Comparison of ENCODE assay signal across 8 mouse cellular contexts in the genomic region with DNA sequence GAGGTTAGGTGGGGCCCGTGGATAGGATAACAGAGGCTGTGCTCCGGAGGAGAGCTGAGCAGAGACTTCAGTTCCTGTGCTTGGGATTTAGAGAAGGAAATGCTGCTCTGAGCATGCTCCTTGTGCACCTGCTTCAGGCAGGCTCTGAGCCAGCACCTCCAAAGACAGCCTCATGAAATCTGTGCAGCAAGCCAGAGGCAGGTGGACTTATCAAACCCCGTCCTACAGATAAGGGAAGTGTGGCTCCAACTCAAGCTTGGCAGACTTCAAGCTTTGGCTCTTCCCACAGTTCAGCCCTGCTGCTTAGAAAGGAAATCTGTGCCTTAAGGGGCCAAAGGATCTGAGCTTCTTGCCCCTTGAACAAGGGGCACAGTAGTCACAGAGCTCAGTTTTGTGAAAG. TPM values are rescaled to one million over a fixed set of nuclear protein-coding genes. Genes with fewer than 3 reads are reported as not detected.
DNase-seq lines count a peak whose midpoint lies in the region; ATAC-seq and TF ChIP-seq lines count a peak whose summit lies in the region.
"Had no signal": no experiment of that assay in that cellular context is flagged by ENCODE, and none has a peak within 500 bp of the region (broad histone marks: within the 10 kb centered on the region; RNA-seq: fewer than 3 reads in every experiment).

No protein-coding gene starts in this region.

- H3K36me3 ChIP-seq in lung, embryonic 16.5 days (ENCODE audit: control insufficient read depth, insufficient read depth, low read length), result no peaks in the 10 kb centered on the region
- H3K36me3 ChIP-seq in embryonic facial prominence, embryonic 12.5 days, result peaks cover 5% of the 10 kb centered on the region; the same call in 1 of the 2 replicates
- 0 out of 2 replicates have a peak, but pooled peaks cover 4% of the 10 kb centered on the region for H3K36me3 ChIP-seq in hindbrain, embryonic 15.5 days
- H3K36me3 ChIP-seq in small intestine, adult 2 months (ENCODE audit: control insufficient read depth, insufficient read depth, low read length), result no peaks in the 10 kb centered on the region
- H3K36me3 ChIP-seq: liver, embryonic 15.5 days had no signal

- TF ChIP-seq POLR2A in small intestine, adult 2 months (IDR thresholded peaks at IDR 0.05; ENCODE audit: low read depth, low read length), result no peak

- H3K4me1 ChIP-seq in lung, embryonic 16.5 days (replicated peaks; ENCODE audit: control insufficient read depth, insufficient read depth, low read length), result peaks cover 52% of the 10 kb centered on the region
- peaks cover 74% of the 10 kb centered on the region for H3K4me1 ChIP-seq in embryonic facial prominence, embryonic 12.5 days
- peaks cover 72% of the 10 kb centered on the region for H3K4me1 ChIP-seq in hindbrain, embryonic 15.5 days (replicated peaks)
- peaks cover 39% of the 10 kb centered on the region for H3K4me1 ChIP-seq in small intestine, adult 2 months (ENCODE audit: control insufficient read depth, insufficient read depth, insufficient read length, low read length)

- WGBS in lung, embryonic 16.5 days, result 31% methylated on average over 3 of the region's 3 CpGs
- 41% methylated on average over 3 of the region's 3 CpGs for WGBS in embryonic facial prominence, embryonic 12.5 days
- 38% methylated on average over 3 of the region's 3 CpGs for WGBS in hindbrain, embryonic 15.5 days
- whole genome bisulfite sequencing in small intestine, adult 2 months, result 12% methylated on average over 3 of the region's 3 CpGs

- no peaks in the 10 kb centered on the region for H3K27me3 ChIP-seq in lung, embryonic 16.5 days (ENCODE audit: control insufficient read depth, insufficient read depth, low read depth, low read length)
- no peaks in the 10 kb centered on the region for H3K27me3 ChIP-seq in embryonic facial prominence, embryonic 12.5 days
- no peaks in the 10 kb centered on the region for H3K27me3 ChIP-seq in hindbrain, embryonic 15.5 days
- H3K27me3 ChIP-seq in small intestine, adult 2 months (ENCODE audit: control insufficient read depth, insufficient read depth, low read length), result no peaks in the 10 kb centered on the region

- DNase-seq in lung, postnatal 14 days, result no peak
- DNase-seq in layer of hippocampus, postnatal 10 days (ENCODE audit: low spot score in 2 of 2), result no peak
- DNase-seq in left cerebral cortex, adult 9 months (ENCODE audit: low spot score in 2 of 2), result no peak

- no peak overlapping the region for H3K4me2 ChIP-seq in lung, embryonic 16.5 days (ENCODE audit: low read depth, low read length)
- H3K4me2 ChIP-seq in embryonic facial prominence, embryonic 12.5 days (replicated peaks), result peak overlapping the region; percentile 18; the same call in 1 of the 2 replicates
- H3K4me2 ChIP-seq in hindbrain, embryonic 15.5 days, result peak overlapping the region; percentile 33; the same call in 1 of the 2 replicates
- H3K4me2 ChIP-seq: liver, embryonic 15.5 days had no signal

- H3K4me3 ChIP-seq in lung, embryonic 16.5 days (ENCODE audit: low read length), result no peak overlapping the region
- H3K4me3 ChIP-seq in embryonic facial prominence, embryonic 12.5 days, result no peak overlapping the region
- no peak overlapping the region for H3K4me3 ChIP-seq in hindbrain, embryonic 15.5 days
- H3K4me3 ChIP-seq in small intestine, adult 2 months (ENCODE audit: low read depth, low read length), result no peak overlapping the region
- H3K4me3 ChIP-seq: liver, embryonic 15.5 days had no signal

- TF ChIP-seq CTCF in small intestine, adult 2 months (IDR thresholded peaks at IDR 0.05; ENCODE audit: extremely low read depth, insufficient read length, insufficient replicate concordance, low read depth, low read length), result no peak

- H3K9ac ChIP-seq in lung, embryonic 16.5 days (ENCODE audit: low read length), result no peak overlapping the region
- H3K9ac ChIP-seq in embryonic facial prominence, embryonic 12.5 days, result no peak overlapping the region
- no peak overlapping the region for H3K9ac ChIP-seq in hindbrain, embryonic 15.5 days
- H3K9ac ChIP-seq: liver, embryonic 15.5 days had no signal

- no peak for ATAC-seq in lung, embryonic 16.5 days (ENCODE audit: low read depth)
- no peak for ATAC-seq in embryonic facial prominence, embryonic 12.5 days (ENCODE audit: insufficient number of reproducible peaks, insufficient read depth, low FRiP score, low TSS enrichment)
- no peak for ATAC-seq in hindbrain, embryonic 15.5 days (ENCODE audit: low FRiP score, low read depth)

- peak overlapping the region; percentile 50 for H3K27ac ChIP-seq in lung, embryonic 16.5 days (ENCODE audit: low read length)
- peak overlapping the region; percentile 41; the same call in 1 of the 2 replicates for H3K27ac ChIP-seq in embryonic facial prominence, embryonic 12.5 days
- peak overlapping the region; percentile 46; the same call in 1 of the 2 replicates for H3K27ac ChIP-seq in hindbrain, embryonic 15.5 days (replicated peaks)
- peak overlapping the region; percentile 30 for H3K27ac ChIP-seq in small intestine, adult 2 months (ENCODE audit: insufficient read depth, low read depth, low read length)
- H3K27ac ChIP-seq: liver, embryonic 15.5 days had no signal

- H3K9me3 ChIP-seq in lung, embryonic 16.5 days (ENCODE audit: control insufficient read depth, low read length), result no peaks in the 10 kb centered on the region
- no peaks in the 10 kb centered on the region for H3K9me3 ChIP-seq in embryonic facial prominence, embryonic 12.5 days
- H3K9me3 ChIP-seq in hindbrain, embryonic 15.5 days, result no peaks in the 10 kb centered on the region
- H3K9me3 ChIP-seq: liver, embryonic 15.5 days had no signal

RNA-seq across cellular contexts. Expression of a gene that starts 48.3 kb away (rescaled TPM):
- 371 and 400 TPM in 2 replicates for polyA plus RNA-seq in lung, embryonic 16.5 days (2015; fragmentation: Nextera tagmentation; extraction: Ambion mirVana)
- polyA plus RNA-seq in embryonic facial prominence, embryonic 12.5 days (2016; fragmentation: Nextera tagmentation; extraction: Ambion mirVana), result 182 and 184 TPM in 2 replicates
- 42.4 and 44.8 TPM in 2 replicates for polyA plus RNA-seq in hindbrain, embryonic 15.5 days (2015; fragmentation: Nextera tagmentation; extraction: Ambion mirVana)
- polyA plus RNA-seq in small intestine, adult 2 months (2012; rRNA removed), result 391 and 410 TPM in 2 replicates
- 10 to 100 TPM; 21.4 to 23.4 TPM for total RNA-seq in layer of hippocampus, postnatal 10 days (2021)
